Mouse (Mus musculus) right cerebral cortex, postnatal 14 days (tissue): Measurements from ENCODE around the gene Ubxn4.
"Not testable (repeated sequence)": the region's sequence is repeated elsewhere in the genome, so short reads cannot be mapped to it uniquely, and the experiment has no call there.

Experiments
- DNase-seq: peaks from one replicate; pipeline ENCODE4 v3.0.0; 2022

Ubxn4 gene

DNA sequence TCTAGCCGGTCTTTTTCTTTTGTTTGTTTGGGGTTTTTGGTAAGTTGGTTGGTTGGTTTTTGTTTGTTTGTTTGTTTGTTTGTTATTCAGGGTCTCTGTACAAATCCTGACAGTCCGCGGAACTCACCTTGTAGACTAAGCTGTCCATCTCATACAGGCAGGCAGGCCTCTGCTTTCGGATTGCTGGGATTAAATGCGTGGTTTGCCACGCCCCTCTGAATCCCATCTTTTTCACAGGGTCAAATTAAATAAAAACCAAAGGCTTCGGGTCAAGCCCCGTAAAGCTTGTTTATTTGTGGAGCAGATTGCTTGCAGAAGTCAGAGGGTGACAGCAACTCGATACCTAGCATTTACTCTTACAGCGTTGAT is at the start of gene Ubxn4:
Ubxn4 (plus strand) TSS at position 338 of the 369 bp plus-strand sequence.
- no peak for DNase-seq

DNA sequence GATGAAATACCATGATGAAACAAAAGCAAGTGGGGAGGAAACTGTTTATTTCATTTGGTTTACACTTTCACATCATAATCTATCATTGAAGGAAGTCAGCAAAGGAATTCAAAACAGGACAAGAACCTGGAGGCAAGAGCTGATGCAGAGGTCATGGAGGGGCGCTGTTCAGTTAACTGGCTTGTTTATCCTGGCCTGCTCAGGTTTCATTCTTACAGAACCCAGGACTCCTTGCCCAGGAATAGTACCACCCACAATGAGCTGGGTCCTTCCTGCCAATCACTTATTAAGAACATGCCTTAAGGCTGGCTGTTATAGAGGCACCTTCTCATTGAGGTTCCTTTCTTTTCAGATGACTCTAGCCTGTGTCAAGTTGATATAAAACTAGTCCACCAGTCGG is 49.8 kb upstream of the Ubxn4 start:
- DNase-seq, result no peak

DNA sequence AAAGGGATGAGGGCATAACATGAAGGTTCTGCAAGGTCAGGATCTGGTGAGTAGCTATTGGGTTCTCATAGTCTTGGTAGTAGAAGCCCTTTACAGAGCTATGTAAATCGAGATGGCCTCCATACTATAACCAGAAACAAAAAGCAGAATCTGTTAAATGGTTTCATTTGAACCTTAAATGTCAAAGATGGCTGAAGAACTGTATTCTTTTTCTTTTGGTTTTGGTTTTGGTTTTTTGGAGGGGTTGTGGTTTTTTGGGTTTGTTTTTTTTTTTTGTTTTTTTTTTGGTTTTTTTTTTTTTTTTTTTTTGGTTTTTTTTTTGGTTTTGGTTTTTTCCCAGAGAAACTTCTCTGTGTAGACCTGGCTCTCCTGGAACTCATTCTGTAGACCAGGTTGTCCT is 46.4 kb upstream of the Ubxn4 start:
- DNase-seq, result no peak

DNA sequence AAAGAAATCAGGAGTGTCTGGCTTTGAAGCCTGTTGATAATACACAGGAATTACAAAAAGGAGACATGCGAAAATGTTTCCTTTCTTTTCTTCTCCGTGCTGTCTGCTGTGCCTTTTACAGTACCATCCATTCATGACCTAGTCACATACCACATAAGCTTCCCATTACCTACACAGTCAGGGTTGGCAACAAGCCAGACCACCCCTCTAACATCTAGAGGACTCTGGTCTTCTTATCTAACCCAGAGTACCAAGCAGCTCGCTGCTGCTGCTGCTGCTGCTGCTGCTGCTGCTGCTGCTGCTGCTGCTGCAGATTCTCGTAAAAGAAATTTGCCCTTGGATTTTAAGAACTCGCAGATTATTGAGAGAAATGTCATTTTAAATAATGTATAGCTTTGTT is 30.5 kb upstream of the Ubxn4 start:
- DNase-seq, result peak; percentile 16

DNA sequence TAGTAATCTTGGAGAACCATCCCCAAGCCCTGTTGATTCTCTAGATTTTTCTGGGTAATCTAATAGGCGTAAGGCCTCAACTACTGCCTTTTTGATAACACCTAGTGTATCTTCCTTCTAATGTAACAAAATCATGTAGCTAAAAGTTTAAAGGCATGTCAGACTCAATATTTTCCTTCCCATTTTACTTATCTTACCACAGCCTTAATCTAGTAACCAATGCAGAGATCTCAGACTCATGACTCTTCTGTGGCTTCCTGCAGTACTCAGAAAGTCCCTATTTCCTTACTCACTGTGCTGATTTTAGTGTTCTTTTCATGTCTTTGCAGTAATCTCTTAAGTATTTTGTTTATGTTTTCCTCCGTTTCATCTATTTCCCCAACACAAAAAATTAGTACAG is 21.9 kb upstream of the Ubxn4 start:
- DNase-seq, result no peak

DNA sequence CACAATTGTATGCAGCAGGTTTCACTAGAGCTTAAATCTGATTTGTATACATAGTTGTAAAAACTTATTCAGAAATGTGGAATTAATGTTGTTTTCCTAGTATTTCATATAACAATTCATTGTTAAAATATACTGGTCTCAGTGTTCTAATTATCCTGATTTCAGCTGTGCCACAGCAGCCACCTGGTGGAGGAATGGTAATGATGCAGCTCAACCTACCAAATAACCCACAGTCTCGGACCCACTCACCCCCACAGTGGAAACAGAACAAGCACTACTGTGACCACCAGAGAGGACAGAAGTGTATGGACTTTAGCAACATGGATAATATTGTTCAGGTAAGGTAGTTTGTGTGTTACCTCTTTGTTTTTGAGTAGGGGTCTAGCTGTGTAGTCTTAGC is 20.5 kb upstream of the Ubxn4 start:
- no peak for DNase-seq

DNA sequence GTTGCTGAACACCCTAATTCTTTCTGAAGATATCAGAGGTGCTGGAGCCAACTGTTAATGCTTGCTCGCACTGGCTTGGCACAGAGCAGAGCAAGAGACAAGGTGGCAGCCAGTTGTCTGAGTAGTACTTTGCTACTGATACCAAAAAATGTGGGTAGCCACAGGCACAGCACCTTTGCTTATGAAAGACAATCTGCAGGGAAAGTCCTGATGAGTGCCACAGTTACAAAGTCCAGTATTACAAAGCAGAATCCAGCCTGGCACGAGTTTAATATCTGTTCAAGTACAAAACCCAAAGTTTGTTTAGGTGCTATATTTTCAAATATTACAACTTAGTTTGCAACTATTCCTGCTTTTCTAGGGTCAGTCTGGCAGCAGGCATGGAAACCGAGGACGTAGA is 8.6 kb upstream of the Ubxn4 start:
- DNase-seq, result no peak

DNA sequence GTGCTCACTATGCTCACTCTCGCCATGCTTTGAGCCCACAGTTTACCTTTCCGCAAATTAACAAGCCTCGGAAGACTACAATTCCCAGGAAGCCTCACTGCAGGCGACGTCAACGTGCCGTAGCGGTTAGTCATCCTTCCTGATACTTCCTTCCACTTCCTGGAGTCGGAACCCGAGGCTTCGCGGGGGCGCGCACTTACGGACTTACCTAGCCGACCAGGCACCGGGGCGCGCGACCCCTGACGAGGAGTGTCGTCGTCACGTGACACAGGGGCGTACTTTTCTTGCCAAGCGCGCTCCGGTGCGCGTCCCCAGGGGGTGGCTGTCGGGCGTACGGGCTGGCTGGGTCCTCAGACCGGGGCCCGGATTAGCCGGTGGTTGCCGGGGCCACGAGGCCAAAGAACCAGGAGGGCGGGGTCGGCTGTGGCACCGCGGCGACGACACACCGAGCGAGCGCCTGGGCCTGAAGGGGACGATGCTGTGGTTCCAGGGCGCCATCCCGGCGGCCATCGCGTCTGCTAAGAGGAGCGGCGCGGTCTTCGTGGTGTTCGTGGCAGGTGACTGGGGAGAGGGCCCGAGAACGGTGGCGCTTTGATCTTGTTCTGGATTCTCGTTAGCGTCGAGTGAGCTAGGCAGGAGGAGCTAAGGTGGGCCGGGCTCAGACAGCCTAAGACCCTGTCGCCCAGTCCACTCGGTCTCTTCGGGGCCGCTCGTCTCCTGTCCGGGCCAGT is 397 bp downstream of the Ubxn4 start:
- DNase-seq, result peak; percentile 96

DNA sequence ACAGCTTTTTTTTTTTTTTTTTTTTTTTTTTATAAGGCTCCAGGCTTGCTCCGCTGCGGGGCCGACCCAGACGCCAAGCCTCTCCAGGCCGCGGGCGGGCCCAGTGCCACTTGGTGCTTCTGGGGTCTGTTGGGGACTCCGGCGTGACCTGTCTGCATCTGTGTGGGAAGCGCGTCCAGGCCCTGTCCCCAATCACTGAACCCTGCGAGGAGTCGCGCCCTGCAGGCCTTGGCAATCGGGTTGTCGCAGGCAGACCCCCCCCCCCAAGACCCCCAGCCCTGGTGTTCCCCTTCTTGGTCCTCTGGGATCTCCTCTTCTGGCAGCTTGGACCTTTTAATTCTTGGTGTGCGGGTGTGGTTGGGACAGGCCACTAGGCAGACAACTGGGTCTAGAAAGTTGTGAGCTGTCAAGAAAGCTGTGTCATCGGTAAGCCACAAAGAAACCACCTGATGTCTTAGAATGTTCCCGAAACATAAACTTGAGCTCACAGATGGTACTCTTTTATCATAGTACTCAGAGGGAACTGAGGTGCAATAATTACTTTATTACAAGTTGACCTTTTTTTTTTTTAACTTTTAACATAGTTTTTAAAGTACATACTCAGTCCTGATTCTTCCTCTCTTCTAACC is 1.1 kb downstream of the Ubxn4 start:
- DNase-seq, result no peak

DNA sequence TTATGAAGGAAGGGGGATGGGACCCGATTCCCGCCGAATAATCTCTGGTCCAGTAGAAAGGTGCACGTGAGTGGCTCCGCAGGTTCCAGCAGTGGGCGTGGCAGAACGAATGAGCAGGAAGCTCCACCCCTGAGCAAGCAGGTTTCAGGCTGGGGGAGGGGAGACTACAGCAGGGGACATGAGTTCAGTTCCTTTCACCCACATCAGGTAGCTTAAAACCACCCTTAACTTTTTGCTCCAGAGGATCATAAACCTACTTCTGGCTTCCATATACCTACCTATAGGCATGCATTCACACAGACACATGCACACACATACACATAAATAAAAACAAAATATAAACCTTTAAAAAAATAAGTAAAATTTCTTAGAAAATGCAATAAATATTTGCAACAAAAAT is 23.3 kb downstream of the Ubxn4 start:
- DNase-seq, result not testable (repeated sequence)

DNA sequence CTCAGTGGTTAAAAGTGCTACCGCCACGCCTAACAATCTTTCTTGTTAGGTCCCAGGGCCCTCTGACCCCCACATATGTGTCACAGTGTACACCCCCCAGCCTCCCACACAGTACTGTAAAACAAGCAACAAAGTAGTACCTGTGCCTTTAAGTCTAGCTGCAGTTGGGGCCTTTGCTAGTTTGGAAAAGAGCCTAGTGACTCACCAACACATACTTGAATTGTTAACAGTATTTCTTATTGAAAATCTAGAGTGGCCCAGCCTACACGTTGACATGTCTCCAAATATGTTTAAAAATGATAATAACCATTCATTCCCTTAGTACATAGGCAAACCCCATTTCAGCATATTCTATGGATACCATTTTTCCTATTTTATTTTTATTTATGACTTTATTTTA is 27.0 kb downstream of the Ubxn4 start:
- DNase-seq, result no peak

DNA sequence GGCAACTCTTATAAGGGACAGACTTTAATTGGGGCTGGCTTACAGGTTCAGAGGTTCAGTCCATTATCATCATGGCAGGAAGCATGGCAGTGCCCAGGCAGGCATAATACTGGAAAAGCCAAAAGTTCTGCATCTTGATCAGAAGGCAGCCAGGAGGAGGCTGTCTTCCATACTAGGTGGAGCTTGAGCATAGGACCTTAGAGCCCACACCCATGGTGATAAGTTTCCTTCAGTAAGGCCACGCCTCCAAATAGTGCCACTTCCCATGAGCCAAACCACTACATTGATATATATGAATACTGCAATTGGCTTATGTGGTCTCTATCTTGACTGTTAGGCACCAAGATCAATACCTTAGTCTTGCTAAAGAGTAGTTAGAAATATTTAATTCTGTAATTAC is 32.1 kb downstream of the Ubxn4 start:
- no peak for DNase-seq

DNA sequence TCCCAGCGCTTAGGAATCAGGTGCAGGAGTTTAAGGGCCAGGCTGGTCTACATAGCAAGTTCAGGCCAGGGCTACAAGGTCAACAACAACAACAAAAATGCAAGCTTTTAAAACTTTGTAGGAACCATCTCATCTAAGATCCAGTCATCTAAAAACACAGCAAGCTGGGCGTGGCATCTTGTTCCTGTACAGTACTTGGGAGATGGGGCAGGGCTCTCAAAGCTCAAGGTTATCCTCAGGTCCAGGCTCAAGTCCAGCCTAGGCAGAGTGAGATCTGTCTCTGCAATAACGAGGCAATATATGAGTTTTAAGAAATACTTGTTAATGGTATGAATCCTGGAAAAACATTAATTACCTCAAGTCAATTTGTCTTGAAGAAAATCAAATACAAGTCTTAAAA is 34.8 kb downstream of the Ubxn4 start:
- DNase-seq, result no peak

DNA sequence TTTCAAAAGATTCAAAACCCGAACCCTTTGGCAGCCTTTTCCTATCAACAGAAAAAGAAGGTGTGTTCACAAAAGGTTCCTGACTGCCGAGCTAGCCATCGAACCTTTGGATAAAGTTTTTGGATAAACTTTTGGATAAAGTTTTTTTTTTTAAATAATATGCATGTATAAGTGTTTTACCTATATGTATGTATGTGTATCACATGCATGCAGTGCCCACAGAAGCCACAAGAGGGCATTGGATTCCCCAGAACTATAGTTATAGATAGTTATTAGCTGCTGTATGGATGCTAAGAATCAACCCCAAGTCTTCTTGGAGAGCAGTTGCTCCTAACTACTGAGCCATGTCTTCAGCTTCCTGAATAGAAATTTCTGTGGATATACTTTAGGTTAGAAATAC is 38.0 kb downstream of the Ubxn4 start:
- DNase-seq, result no peak

DNA sequence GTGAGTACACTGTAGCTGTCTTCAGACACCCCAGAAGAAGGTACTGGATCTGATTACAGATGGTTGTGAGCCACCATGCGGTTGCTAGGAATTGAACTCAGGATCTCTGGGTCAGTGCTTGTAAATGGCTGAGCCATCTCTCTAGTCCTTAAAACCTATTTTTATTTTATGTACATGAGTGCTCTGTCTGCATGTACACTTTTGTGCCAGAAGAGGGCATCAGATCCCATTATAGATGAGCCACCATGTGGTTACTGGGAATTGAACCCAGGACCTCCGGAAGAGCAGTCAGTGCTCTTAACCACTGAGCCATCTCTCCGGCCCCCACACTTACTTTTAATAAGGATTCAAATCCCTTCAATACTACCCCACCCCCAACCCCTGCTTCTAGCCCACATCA is 39.2 kb downstream of the Ubxn4 start:
- no peak for DNase-seq

DNA sequence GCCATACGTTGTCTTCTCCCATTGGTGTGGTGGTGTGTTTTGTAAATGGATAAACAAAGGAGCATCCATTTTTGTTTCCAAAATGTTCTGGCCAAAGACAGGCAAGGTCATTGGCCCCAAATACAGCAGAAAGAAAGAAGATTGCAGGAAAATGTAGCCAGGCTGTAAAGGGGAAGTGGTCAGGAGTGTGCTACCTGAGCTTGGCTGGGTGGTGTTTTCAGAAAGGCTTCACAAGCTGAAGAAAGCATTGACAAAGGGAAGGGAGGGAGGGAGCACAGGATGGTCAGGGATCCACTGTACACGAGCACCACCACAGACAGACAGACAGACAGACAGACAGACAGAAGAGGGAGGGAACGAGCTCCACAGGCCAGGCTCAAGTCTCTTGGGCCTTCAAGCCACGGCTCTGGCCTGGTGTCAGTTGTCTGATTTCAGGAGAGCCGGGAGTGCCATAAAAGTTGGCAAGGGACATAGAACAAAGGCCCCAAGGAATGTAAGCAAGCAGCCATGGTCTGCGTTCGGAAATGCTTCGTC is 40.5 kb downstream of the Ubxn4 start:
- DNase-seq, result no peak

DNA sequence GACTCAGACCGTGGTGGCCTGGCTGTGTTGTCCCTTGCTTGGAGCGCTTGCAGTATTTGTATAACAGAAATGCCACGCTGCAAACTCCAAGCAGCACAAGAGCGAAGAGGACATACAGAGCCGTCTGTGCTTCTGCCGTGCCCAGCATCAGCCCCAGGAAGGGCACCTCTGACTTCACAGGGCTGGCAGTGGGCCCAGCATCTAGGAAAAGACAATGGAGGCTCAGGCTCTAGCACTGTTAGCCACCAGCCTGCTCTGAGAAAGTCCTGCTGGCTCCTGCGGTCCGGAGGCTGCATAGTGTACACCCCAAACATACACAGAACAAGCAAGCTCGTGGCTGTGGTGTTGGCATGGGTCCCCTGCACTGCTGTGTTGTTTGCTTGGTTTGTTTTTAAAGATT is 41.4 kb downstream of the Ubxn4 start:
- no peak for DNase-seq

DNA sequence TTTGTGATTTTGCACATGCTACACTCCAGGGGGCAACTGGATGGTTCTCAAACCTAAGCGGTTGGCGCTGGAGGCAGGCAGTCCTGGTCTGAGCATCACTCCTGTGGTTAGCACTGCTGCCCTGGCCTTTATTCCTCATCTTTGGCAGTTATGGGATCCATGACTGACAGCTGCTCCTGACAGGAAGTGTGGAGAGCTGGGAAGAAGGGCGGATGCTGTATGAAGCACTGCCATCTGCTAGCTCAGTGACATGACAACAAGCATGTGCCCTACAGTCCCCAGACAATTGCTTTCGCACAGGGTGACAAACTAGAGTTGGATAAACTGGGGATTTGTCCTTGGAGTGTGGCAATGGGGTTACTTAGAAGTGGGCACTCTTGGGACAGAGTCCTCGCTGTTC is 46.5 kb downstream of the Ubxn4 start:
- DNase-seq, result no peak

DNA sequence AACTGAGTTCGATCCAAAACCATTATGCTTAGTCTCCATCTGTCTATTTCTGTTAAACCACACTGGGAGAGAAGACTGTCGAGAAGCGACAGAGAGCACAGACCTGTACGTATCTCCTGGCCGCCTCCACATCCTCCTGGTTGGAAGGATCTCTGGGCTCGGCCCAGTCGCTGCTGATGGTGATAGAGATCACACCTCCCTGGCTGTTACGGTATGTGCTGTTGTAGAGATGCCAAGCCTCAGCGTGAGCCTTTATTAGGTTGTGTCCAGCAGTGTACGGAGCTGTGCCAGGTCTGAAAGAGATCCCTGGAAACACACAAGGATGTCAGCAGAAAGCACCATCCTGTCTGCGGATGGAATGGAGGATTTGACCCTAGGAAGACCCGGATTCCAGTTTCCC is 49.8 kb downstream of the Ubxn4 start:
- no peak for DNase-seq

DNA sequence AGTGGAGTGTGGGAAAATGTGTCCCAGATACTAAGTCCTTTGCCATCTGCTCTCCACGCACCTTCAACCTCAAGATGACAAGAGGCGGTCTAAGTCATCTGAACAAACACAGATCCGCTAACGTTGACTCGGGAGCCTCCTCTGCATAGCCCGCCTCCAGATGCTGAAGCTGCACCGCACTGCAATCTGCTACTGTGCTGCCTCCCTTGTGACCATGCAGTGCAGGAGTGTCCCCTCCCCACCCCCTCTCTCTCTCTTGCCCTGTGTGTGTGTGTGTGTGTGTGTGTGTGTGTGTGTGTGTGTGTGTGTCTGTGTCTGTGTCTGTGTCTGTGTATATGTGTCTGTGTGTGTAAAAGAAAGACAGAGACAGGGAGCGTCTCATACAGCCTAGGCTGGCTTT is 51.5 kb downstream of the Ubxn4 start:
- DNase-seq, result no peak

DNA sequence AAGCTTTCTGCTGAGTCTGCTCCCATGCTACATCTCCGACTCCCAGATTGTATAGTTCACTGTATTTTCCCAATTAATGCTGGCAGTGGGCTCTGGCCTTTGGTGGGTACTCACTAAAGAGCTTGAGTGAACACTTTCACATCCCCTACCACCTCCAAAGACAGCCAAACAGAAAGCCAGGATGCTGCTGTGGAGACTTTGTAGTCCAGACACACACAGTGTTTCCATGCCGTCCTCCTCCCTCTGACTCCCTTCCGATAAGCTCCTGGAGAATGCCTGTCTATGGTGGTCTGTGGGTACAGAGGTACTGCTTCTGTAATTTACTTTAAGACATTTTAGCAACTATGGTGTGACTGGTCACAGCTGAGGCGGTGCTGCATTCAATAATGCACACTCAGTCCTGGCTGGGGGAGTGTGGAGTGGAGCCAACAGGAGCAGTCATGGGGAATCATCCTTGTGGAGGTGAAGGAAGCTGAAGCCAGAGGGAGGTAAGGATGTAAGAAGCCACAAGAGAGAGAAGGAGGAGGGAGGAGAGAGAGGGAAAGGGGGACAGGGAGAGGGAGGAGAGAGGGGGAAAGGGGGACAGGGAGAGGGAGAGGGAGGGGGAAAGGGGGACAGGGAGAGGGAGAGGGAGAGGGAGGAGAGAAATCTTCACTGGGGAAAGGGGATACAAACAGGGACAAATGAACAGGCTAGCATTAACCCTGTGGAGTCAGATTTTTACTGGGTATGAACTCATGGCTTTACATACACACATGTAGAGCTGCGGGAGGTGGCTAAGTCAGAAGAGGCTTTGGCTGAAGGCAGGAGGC is 52.2 kb downstream of the Ubxn4 start:
- DNase-seq, result no peak

DNA sequence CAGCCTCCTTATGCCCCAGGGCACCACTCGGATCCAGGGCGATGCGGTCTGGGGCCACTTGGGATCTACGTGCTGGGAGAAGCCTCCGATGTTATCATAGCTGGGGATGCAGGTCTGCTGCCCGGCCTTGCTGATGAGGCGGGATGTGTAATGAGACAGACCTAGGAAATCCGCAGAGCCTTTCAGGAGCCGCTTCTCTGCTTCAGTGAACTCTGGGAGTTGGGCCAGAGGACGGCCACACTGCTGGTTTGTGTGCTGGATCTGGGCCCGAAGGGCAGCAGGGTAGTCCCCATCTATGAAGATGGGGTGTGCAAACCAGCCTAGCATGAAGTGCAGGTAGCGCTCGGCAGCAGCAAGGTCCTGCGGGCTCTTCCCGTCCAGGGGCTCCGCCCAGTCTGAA is 60.1 kb downstream of the Ubxn4 start:
- DNase-seq, result peak; percentile 15

DNA sequence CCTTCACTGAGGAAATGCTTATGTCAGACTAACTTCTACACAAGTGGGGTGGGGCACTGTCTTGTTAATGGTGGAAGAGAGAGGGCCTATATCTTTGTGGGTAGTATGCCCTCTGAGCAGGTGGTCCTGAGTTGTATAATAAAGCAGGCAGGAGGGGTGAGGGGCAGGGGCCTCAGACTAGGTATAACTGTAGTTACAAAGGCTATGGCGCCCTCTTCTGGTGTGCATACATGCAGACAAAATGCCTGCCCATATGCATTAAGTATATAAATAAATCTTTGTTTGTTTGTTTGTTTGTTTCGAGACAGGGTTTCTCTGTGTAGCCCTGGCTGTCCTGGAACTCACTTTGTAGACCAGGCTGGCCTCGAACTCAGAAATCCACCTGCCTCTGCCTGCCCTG is 65.3 kb downstream of the Ubxn4 start:
- DNase-seq, result no peak

DNA sequence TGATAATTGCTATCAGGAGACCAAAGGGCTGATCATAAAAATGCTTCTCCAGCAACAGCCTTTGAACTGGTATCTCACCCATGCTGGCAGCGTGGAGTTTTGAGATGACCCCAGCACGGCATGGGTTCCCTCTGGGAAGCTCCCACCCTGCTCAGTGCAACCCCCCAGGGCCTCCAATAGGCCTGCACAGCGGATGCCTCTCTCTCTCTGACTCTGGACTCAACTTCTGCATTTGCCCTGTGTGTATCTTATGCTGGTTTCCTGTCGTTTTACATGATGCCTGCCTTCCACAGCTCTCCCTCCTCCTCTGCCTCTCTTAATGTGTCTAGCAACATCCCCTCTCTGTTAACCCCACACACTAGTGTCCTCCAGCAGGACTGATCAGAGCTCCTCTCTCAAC is 70.9 kb downstream of the Ubxn4 start:
- DNase-seq, result no peak
